ENCODE assay signal across 16 mouse cellular contexts in the genomic region with DNA sequence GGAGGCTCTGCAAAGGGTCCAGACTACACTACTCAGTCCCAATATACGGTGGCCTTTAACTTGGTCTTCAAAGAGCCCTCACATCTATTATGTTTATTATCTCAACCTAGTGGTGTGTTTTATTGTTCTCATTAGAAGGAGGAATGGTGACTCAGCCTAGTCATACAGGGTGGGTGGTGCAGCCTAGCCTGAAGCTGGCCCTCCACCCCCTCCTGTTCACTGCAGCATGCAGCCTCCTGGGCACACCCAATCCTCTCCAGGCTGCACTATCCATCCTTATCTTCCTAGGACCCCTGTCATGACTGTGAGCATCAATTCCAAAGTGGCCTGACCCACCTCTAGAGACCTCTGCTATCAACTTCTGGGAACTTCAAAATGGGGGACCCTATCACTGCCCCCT. TPM values are rescaled to one million over a fixed set of nuclear protein-coding genes. Genes with fewer than 3 reads are reported as not detected.
DNase-seq lines count a peak whose midpoint lies in the region; ATAC-seq and TF ChIP-seq lines count a peak whose summit lies in the region.
"Had no signal": no experiment of that assay in that cellular context is flagged by ENCODE, and none has a peak within 500 bp of the region (broad histone marks: within the 10 kb centered on the region; RNA-seq: fewer than 3 reads in every experiment).

No protein-coding gene starts in this region.

- no peaks in the 10 kb centered on the region for H3K27me3 ChIP-seq in kidney, adult 2 months (replicated peaks; ENCODE audit: control insufficient read depth, insufficient read depth, low read length)
- H3K27me3 ChIP-seq in midbrain, embryonic 13.5 days = no peaks in the 10 kb centered on the region
- no peaks in the 10 kb centered on the region for H3K27me3 ChIP-seq in midbrain, embryonic 16.5 days (ENCODE audit: control insufficient read depth, insufficient read depth, low read depth, low read length)
- no peaks in the 10 kb centered on the region for H3K27me3 ChIP-seq in intestine, embryonic 16.5 days (replicated peaks; ENCODE audit: control insufficient read depth, insufficient read depth, low read length)
- H3K27me3 ChIP-seq in stomach, embryonic 15.5 days (replicated peaks) = no peaks in the 10 kb centered on the region
- H3K27me3 ChIP-seq: CH12.LX; forebrain, embryonic 12.5 days; liver, embryonic 13.5 days; Patski had no signal

- DNase-seq in kidney, adult 2 months = no peak
- DNase-seq in kidney, adult 11 months = no peak
- DNase-seq in yolk sac, embryonic 10.5 days (ENCODE audit: low spot score) = no peak
- no peak for DNase-seq in spleen, postnatal 14 days (ENCODE audit: low spot score in 2 of 2)
- DNase-seq: cerebellum, adult 2 months; gastrocnemius, postnatal 14 days; kidney, postnatal 25 days; liver, embryonic 13.5 days; thymus, adult 18-20 months had no signal

- no peak for TF ChIP-seq POLR2A in kidney, adult 2 months (IDR thresholded peaks at IDR 0.05; ENCODE audit: low read depth, low read length)

- no peaks in the 10 kb centered on the region for H3K36me3 ChIP-seq in kidney, adult 2 months (ENCODE audit: control insufficient read depth, insufficient read depth, low read length)
- no peaks in the 10 kb centered on the region for H3K36me3 ChIP-seq in midbrain, embryonic 13.5 days
- no peaks in the 10 kb centered on the region for H3K36me3 ChIP-seq in midbrain, embryonic 16.5 days (ENCODE audit: control insufficient read depth, insufficient read depth, low read length)
- no peaks in the 10 kb centered on the region for H3K36me3 ChIP-seq in intestine, embryonic 16.5 days (ENCODE audit: control insufficient read depth, insufficient read depth, low read length)
- no peaks in the 10 kb centered on the region for H3K36me3 ChIP-seq in stomach, embryonic 15.5 days
- H3K36me3 ChIP-seq: forebrain, embryonic 12.5 days; liver, embryonic 13.5 days had no signal

- 38% methylated on average over 1 of the region's 1 CpGs for WGBS in kidney, adult 2 months
- WGBS in midbrain, embryonic 13.5 days = 75% methylated on average over 1 of the region's 1 CpGs
- 68% methylated on average over 1 of the region's 1 CpGs for WGBS in midbrain, embryonic 16.5 days
- WGBS in intestine, embryonic 16.5 days = 17% methylated on average over 1 of the region's 1 CpGs
- 58% methylated on average over 1 of the region's 1 CpGs for WGBS in stomach, embryonic 15.5 days

- TF ChIP-seq CTCF in kidney, adult 2 months (conservative IDR thresholded peaks at IDR 0.05; ENCODE audit: insufficient read depth, insufficient read length, low read depth, low read length) = no peak

- H3K27ac ChIP-seq in kidney, adult 2 months (ENCODE audit: insufficient read depth, low read depth, low read length) = peak overlapping the region; percentile 88
- 0 out of 2 replicates have a peak overlapping the region, but pooled peaks have one; percentile 5 for H3K27ac ChIP-seq in midbrain, embryonic 13.5 days
- H3K27ac ChIP-seq in midbrain, embryonic 16.5 days (ENCODE audit: low read length) = no peak overlapping the region
- H3K27ac ChIP-seq in intestine, embryonic 16.5 days (ENCODE audit: low read length) = peak overlapping the region; percentile 60
- H3K27ac ChIP-seq in stomach, embryonic 15.5 days = peak overlapping the region; percentile 86
- H3K27ac ChIP-seq: forebrain, embryonic 12.5 days; liver, embryonic 13.5 days had no signal

- no peak overlapping the region for H3K9ac ChIP-seq in midbrain, embryonic 13.5 days (replicated peaks)
- H3K9ac ChIP-seq in midbrain, embryonic 16.5 days (ENCODE audit: low read depth, low read length) = no peak overlapping the region
- no peak overlapping the region for H3K9ac ChIP-seq in intestine, embryonic 16.5 days (ENCODE audit: low read depth, low read length)
- no peak overlapping the region for H3K9ac ChIP-seq in stomach, embryonic 15.5 days
- H3K9ac ChIP-seq: forebrain, embryonic 12.5 days; liver, embryonic 13.5 days had no signal

- H3K4me1 ChIP-seq in kidney, adult 2 months (ENCODE audit: control insufficient read depth, insufficient read depth, low read length) = peaks cover 61% of the 10 kb centered on the region
- H3K4me1 ChIP-seq in midbrain, embryonic 13.5 days (replicated peaks) = peaks cover 34% of the 10 kb centered on the region
- H3K4me1 ChIP-seq in midbrain, embryonic 16.5 days (ENCODE audit: control insufficient read depth, insufficient read depth, low read length) = peaks cover 6% of the 10 kb centered on the region; the same call in 1 of the 2 replicates
- peaks cover 81% of the 10 kb centered on the region for H3K4me1 ChIP-seq in intestine, embryonic 16.5 days (ENCODE audit: control insufficient read depth, insufficient read depth, low read length)
- H3K4me1 ChIP-seq in stomach, embryonic 15.5 days = peaks cover 77% of the 10 kb centered on the region

- no peak for ATAC-seq in midbrain, embryonic 13.5 days
- ATAC-seq in midbrain, embryonic 16.5 days = no peak
- peak; percentile 72 for ATAC-seq in intestine, embryonic 16.5 days
- peak; percentile 29; the same call in 1 of the 2 replicates for ATAC-seq in stomach, embryonic 15.5 days (ENCODE audit: insufficient read depth, low FRiP score, low read depth)
- ATAC-seq: Patski had no signal

- no peak overlapping the region for H3K4me3 ChIP-seq in kidney, adult 2 months (ENCODE audit: insufficient read depth, low read depth, low read length)
- no peak overlapping the region for H3K4me3 ChIP-seq in midbrain, embryonic 13.5 days (replicated peaks)
- H3K4me3 ChIP-seq in midbrain, embryonic 16.5 days (ENCODE audit: low read depth, low read length) = no peak overlapping the region
- no peak overlapping the region for H3K4me3 ChIP-seq in intestine, embryonic 16.5 days (ENCODE audit: low read length)
- H3K4me3 ChIP-seq in stomach, embryonic 15.5 days (replicated peaks) = no peak overlapping the region
- H3K4me3 ChIP-seq: forebrain, embryonic 12.5 days; liver, embryonic 13.5 days had no signal

- no peaks in the 10 kb centered on the region for H3K9me3 ChIP-seq in midbrain, embryonic 13.5 days
- H3K9me3 ChIP-seq in midbrain, embryonic 16.5 days (replicated peaks; ENCODE audit: control insufficient read depth, low read length, poor library complexity, severe bottlenecking) = no peaks in the 10 kb centered on the region
- no peaks in the 10 kb centered on the region for H3K9me3 ChIP-seq in intestine, embryonic 16.5 days (ENCODE audit: control insufficient read depth, low read length)
- H3K9me3 ChIP-seq in stomach, embryonic 15.5 days = no peaks in the 10 kb centered on the region
- H3K9me3 ChIP-seq: forebrain, embryonic 12.5 days; liver, embryonic 13.5 days had no signal

- no peak overlapping the region for H3K4me2 ChIP-seq in midbrain, embryonic 13.5 days (replicated peaks)
- H3K4me2 ChIP-seq in midbrain, embryonic 16.5 days (ENCODE audit: low read length) = no peak overlapping the region
- H3K4me2 ChIP-seq in intestine, embryonic 16.5 days (ENCODE audit: low read depth, low read length) = no peak overlapping the region
- no peak overlapping the region for H3K4me2 ChIP-seq in stomach, embryonic 15.5 days
- H3K4me2 ChIP-seq: forebrain, embryonic 12.5 days; liver, embryonic 13.5 days had no signal

RNA-seq across cellular contexts. Expression of a gene that starts 16.8 kb away (rescaled TPM):
- 76.1 and 80.8 TPM in 2 replicates for polyA plus RNA-seq in kidney, adult 2 months (2012; rRNA removed)
- polyA plus RNA-seq in midbrain, embryonic 13.5 days (2015; fragmentation: Nextera tagmentation; extraction: Ambion mirVana) = 18.7 and 23.5 TPM in 2 replicates
- polyA plus RNA-seq in midbrain, embryonic 16.5 days (2015; fragmentation: Nextera tagmentation; extraction: Ambion mirVana) = 29.3 and 32.1 TPM in 2 replicates
- 10.7 and 11.3 TPM in 2 replicates for polyA plus RNA-seq in intestine, embryonic 16.5 days (2015; fragmentation: Nextera tagmentation; extraction: Ambion mirVana)
- 17.1 and 18.0 TPM in 2 replicates for polyA plus RNA-seq in stomach, embryonic 15.5 days (2015; fragmentation: Nextera tagmentation; extraction: Ambion mirVana)

Comparison
In these comparisons a context has a peak if more than half of its experiments do, and no peak if none do; other contexts are left out.
1. ATAC-seq: peak in intestine, embryonic 16.5 days (single experiment) and stomach, embryonic 15.5 days (single experiment); none in midbrain, embryonic 13.5 days (single experiment) and midbrain, embryonic 16.5 days (single experiment).